14 mouse cellular contexts compared by ENCODE assay signal in the genomic region with DNA sequence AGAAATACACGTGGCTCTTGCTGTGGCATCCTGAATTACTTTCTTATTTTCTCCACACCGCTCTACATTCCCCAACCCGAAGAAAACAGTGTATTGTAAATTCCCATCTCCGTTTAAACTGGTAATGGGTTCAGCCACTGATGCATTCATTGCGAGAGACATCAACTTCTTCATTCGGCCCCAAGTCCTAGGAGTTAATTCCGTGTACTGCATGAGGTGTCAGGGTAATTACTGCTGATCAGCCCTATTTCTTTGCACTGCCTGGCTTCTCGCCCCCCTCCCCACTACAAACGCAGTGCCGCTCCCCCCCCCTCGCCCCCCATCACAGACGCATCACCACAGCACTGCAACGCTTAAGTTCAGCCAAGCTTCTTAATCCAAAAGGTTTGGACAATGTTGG.
DNase-seq lines count a peak whose midpoint lies in the region; ATAC-seq and TF ChIP-seq lines count a peak whose summit lies in the region.
"Had no signal": no experiment of that assay in that cellular context is flagged by ENCODE, and none has a peak within 500 bp of the region (broad histone marks: within the 10 kb centered on the region; RNA-seq: fewer than 3 reads in every experiment).

No protein-coding gene starts in this region.

- intact Hi-C loops in gastrocnemius, postnatal 36 days (cut with DNase I) = no loop called here

- no peak for ATAC-seq in lung, embryonic 14.5 days (ENCODE audit: insufficient read depth)
- ATAC-seq in forebrain, embryonic 15.5 days (replicated peaks) = 0 out of 2 replicates have a peak, but pooled peaks have one; percentile 6
- no peak for ATAC-seq in limb, embryonic 13.5 days (ENCODE audit: low FRiP score, low read depth)
- ATAC-seq: liver, embryonic 12.5 days had no signal

- no peak overlapping the region; the same call in 1 of the 2 replicates for H3K27ac ChIP-seq in lung, embryonic 14.5 days (ENCODE audit: low read depth)
- H3K27ac ChIP-seq in forebrain, embryonic 15.5 days (replicated peaks) = no peak overlapping the region
- peak overlapping the region; percentile 63; the same call in 1 of the 2 replicates for H3K27ac ChIP-seq in limb, embryonic 13.5 days
- H3K27ac ChIP-seq: liver, embryonic 12.5 days; macrophage had no signal

- peak overlapping the region; percentile 13 for H3K4me2 ChIP-seq in lung, embryonic 14.5 days
- H3K4me2 ChIP-seq in forebrain, embryonic 15.5 days (replicated peaks) = peak overlapping the region; percentile 42
- peak overlapping the region; percentile 34 for H3K4me2 ChIP-seq in limb, embryonic 13.5 days (replicated peaks)
- H3K4me2 ChIP-seq: liver, embryonic 12.5 days had no signal

- no peaks in the 10 kb centered on the region for H3K27me3 ChIP-seq in lung, embryonic 14.5 days (ENCODE audit: insufficient read depth, low read length)
- H3K27me3 ChIP-seq in forebrain, embryonic 15.5 days = no peaks in the 10 kb centered on the region
- 0 out of 2 replicates have a peak, but pooled peaks cover 2% of the 10 kb centered on the region for H3K27me3 ChIP-seq in limb, embryonic 13.5 days
- H3K27me3 ChIP-seq: liver, embryonic 12.5 days had no signal

- WGBS in lung, embryonic 14.5 days = 48% methylated on average over 13 of the region's 13 CpGs
- WGBS in forebrain, embryonic 15.5 days = 27% methylated on average over 13 of the region's 13 CpGs
- WGBS in limb, embryonic 13.5 days = 53% methylated on average over 13 of the region's 13 CpGs

- H3K9me3 ChIP-seq in lung, embryonic 14.5 days (ENCODE audit: low read depth, low read length) = no peaks in the 10 kb centered on the region
- H3K9me3 ChIP-seq in forebrain, embryonic 15.5 days = no peaks in the 10 kb centered on the region
- no peaks in the 10 kb centered on the region for H3K9me3 ChIP-seq in limb, embryonic 13.5 days
- H3K9me3 ChIP-seq: liver, embryonic 12.5 days had no signal

- DNase-seq in cerebellum, postnatal 10 days = peak; percentile 9 to 11
- DNase-seq in cerebellum, postnatal 25 days = no peak
- no peak for DNase-seq in lung, embryonic 14.5 days
- no peak for DNase-seq in lung, postnatal 4 days
- DNase-seq in gastrocnemius, postnatal 36 days = no peak
- no peak for DNase-seq in layer of hippocampus, adult 8-10 months (ENCODE audit: low spot score in 2 of 2)
- DNase-seq: adrenal gland, postnatal 14 days; cerebellum, adult 9-10 months; heart, adult 18-20 months had no signal

- no peak for TF ChIP-seq CTCF in lung, embryonic 14.5 days (IDR thresholded peaks at IDR 0.05; ENCODE audit: low read depth)

- H3K4me3 ChIP-seq in lung, embryonic 14.5 days (ENCODE audit: low read depth, low read length) = no peak overlapping the region
- H3K4me3 ChIP-seq in forebrain, embryonic 15.5 days = peak overlapping the region; percentile 5; the same call in 1 of the 2 replicates
- H3K4me3 ChIP-seq in limb, embryonic 13.5 days = no peak overlapping the region
- H3K4me3 ChIP-seq: erythroblast, embryonic 14.5 days; liver, embryonic 12.5 days had no signal

- H3K9ac ChIP-seq in lung, embryonic 14.5 days = no peak overlapping the region
- no peak overlapping the region for H3K9ac ChIP-seq in forebrain, embryonic 15.5 days (replicated peaks)
- no peak overlapping the region for H3K9ac ChIP-seq in limb, embryonic 13.5 days
- H3K9ac ChIP-seq: liver, embryonic 12.5 days had no signal

- H3K36me3 ChIP-seq in lung, embryonic 14.5 days (ENCODE audit: insufficient read depth) = no peaks in the 10 kb centered on the region
- H3K36me3 ChIP-seq in forebrain, embryonic 15.5 days = no peaks in the 10 kb centered on the region
- no peaks in the 10 kb centered on the region for H3K36me3 ChIP-seq in limb, embryonic 13.5 days
- H3K36me3 ChIP-seq: liver, embryonic 12.5 days had no signal

- no peaks in the 10 kb centered on the region; the same call in none of the 2 replicates for H3K4me1 ChIP-seq in lung, embryonic 14.5 days (ENCODE audit: insufficient read depth)
- H3K4me1 ChIP-seq in forebrain, embryonic 15.5 days = peaks cover 27% of the 10 kb centered on the region
- peaks cover 28% of the 10 kb centered on the region for H3K4me1 ChIP-seq in limb, embryonic 13.5 days
- H3K4me1 ChIP-seq: liver, embryonic 12.5 days had no signal

Comparison
In these comparisons a context has a peak if more than half of its experiments do, and no peak if none do; other contexts are left out.
1. DNase-seq: peak in cerebellum, postnatal 10 days (2 of 2); none in cerebellum, postnatal 25 days (0 of 2), lung, embryonic 14.5 days (single experiment), lung, postnatal 4 days (0 of 2), gastrocnemius, postnatal 36 days (0 of 2) and layer of hippocampus, adult 8-10 months (0 of 2).
2. Peak in every context shown above with its lines, with median percentiles within 50 percentile points of each other: H3K4me2 ChIP-seq.